Mouse (Mus musculus): Measurements from ENCODE around the gene Stk33. TPM values are rescaled to one million over a fixed set of nuclear protein-coding genes. Genes with fewer than 3 reads are reported as not detected.
A peak's percentile ranks its signal among the peaks of the same experiment; 100 is the strongest.

Gene Stk33
- polyA plus RNA-seq, 1 experiment: not detected

DNA sequence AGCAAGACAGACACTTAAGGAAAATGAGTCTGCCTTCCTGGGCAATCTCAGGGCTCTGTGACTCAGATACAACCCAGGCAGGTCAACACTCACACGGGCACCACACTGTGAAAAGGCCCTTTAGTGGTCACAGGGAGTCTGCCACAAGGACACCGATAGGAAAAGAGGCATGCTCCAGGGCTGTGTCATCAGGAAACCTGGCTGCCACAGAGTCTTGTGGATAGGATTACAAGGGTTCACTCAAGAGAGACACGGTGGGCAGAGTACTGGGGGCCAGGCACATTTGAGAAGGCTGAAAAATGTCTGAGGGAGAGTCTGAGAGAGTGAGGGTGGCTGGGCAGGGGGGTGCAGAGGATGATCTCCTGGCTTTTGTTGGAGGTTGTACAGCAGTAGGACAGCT, 164.6 kb downstream of the Stk33 start:
- Histone ChIP-seq H3K4me1 (ENCODE audit: control insufficient read depth, insufficient read depth, low read length) (peaks cover 8% of the 10 kb centered on the region; the same call in 1 of the 2 replicates), H3K27ac (ENCODE audit: insufficient read depth, low read depth, low read length) (no peak overlapping the region), H3K4me3 (ENCODE audit: insufficient read depth, low read depth, low read length) (no peak overlapping the region)
- TF ChIP-seq CTCF (IDR thresholded peaks at IDR 0.05; ENCODE audit: insufficient read depth, low read depth, low read length): no peak
- TF ChIP-seq POLR2A (IDR thresholded peaks at IDR 0.05; ENCODE audit: insufficient read depth, low read depth, low read length): no peak
- WGBS: 82% methylated on average over 3 of the region's 3 CpGs

DNA sequence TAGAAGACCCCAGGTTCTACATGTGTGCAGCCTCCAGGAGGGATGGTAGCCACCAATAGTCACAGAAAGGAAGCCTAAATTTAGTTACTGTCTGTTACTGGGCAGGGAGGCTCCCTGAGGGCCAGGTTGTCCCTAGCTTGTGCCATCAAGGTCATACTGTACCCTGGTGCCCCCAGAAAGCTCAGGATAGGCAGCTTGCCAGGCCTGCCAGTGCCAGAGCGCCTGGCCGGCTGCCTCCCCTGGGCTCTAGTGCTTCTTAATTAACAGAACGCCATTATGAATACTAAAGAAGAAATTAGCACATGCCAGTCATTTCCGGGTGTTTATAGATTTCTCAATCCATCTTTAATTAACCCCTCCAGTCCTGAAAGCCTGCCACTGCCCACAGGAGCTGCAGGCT, 169.8 kb downstream of the Stk33 start:
- WGBS: 52% methylated on average over 4 of the region's 4 CpGs
- no peak overlapping the region for H3K27ac ChIP-seq (ENCODE audit: insufficient read depth, low read depth, low read length)
- TF ChIP-seq POLR2A (IDR thresholded peaks at IDR 0.05; ENCODE audit: insufficient read depth, low read depth, low read length) (no peak), CTCF (IDR thresholded peaks at IDR 0.05; ENCODE audit: insufficient read depth, low read depth, low read length) (no peak)

DNA sequence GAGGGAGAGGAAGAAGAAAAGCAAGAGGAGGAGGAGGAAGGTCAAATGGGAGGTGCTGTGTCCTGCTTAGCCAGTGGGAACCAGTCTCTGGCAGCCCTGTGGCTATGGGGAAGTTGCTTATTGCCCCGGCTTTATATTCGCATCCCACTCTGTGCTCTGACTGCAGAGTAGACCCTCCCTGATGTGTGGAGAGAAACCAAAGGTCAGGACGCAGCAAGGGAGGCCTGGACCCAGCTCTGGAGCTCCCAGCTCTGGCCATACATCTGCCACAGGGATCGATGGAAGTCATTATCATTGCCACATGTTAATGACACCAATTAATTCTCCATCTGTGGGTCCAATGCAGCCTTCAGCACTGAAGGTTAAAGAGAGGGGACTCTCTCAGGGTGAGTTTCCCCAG, 171.5 kb downstream of the Stk33 start:
- TF ChIP-seq POLR2A (IDR thresholded peaks at IDR 0.05; ENCODE audit: insufficient read depth, low read depth, low read length) (no peak), CTCF (IDR thresholded peaks at IDR 0.05; ENCODE audit: insufficient read depth, low read depth, low read length) (no peak)
- Histone ChIP-seq H3K4me3 (ENCODE audit: insufficient read depth, low read depth, low read length) (no peak overlapping the region), H3K27ac (ENCODE audit: insufficient read depth, low read depth, low read length) (no peak overlapping the region), H3K4me1 (ENCODE audit: control insufficient read depth, insufficient read depth, low read length) (no peaks in the 10 kb centered on the region)
- WGBS: 82% methylated on average over 4 of the region's 4 CpGs

More for the DNA sequence above, 169.8 kb downstream of the Stk33 start:
- H3K4me1 ChIP-seq (ENCODE audit: control insufficient read depth, insufficient read depth, low read length): no peaks in the 10 kb centered on the region
- no peak overlapping the region for H3K4me3 ChIP-seq (ENCODE audit: insufficient read depth, low read depth, low read length)

DNA sequence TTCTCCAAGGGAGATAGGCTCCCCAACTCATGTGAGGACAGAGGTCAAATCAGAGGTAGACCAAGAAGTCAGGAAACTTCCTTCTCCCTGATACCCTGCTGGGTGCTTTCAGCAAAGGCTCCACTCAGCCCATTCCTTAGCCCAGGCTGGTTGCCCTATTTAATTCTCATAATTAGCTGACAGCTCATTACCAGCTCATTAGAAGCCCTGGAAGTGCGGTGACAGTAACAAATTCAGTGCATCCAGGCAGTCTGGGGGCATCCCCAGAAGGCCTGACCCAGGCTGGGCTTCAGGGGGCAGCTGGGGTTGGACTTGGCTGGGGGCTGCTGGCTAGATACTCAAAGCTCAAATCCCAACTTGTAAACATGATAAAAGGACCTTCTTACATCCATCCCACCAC, 172.7 kb downstream of the Stk33 start:
- Histone ChIP-seq H3K4me1 (ENCODE audit: control insufficient read depth, insufficient read depth, low read length) (no peaks in the 10 kb centered on the region), H3K27ac (ENCODE audit: insufficient read depth, low read depth, low read length) (no peak overlapping the region), H3K4me3 (ENCODE audit: insufficient read depth, low read depth, low read length) (no peak overlapping the region)
- TF ChIP-seq POLR2A (IDR thresholded peaks at IDR 0.05; ENCODE audit: insufficient read depth, low read depth, low read length) (no peak), CTCF (IDR thresholded peaks at IDR 0.05; ENCODE audit: insufficient read depth, low read depth, low read length) (no peak)
- WGBS: 50% methylated on average over 1 of the region's 1 CpGs

DNA sequence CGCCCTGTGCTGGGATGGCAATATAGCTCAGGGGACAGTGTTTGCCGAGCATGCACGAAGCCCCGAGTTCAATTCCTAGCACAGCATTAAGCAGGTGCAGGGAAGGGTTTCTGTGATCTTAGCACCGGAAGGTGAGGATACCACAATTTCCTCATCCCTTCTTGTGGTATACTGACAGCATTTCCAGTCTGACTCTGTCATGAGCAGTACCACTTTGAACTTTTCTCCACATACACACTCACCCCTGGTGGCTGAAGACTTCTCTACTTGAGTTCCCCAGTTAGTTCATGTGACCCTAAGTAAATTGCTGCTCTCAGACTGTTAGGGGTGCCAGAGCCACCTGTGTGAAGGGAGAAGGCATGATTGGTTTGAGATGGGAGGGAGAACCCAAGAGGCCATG, 173.3 kb downstream of the Stk33 start:
- TF ChIP-seq POLR2A (IDR thresholded peaks at IDR 0.05; ENCODE audit: insufficient read depth, low read depth, low read length) (no peak), CTCF (IDR thresholded peaks at IDR 0.05; ENCODE audit: insufficient read depth, low read depth, low read length) (no peak)
- WGBS: 95% methylated on average over 5 of the region's 5 CpGs
- Histone ChIP-seq H3K4me3 (ENCODE audit: insufficient read depth, low read depth, low read length) (no peak overlapping the region), H3K4me1 (ENCODE audit: control insufficient read depth, insufficient read depth, low read length) (no peaks in the 10 kb centered on the region), H3K27ac (ENCODE audit: insufficient read depth, low read depth, low read length) (no peak overlapping the region)

DNA sequence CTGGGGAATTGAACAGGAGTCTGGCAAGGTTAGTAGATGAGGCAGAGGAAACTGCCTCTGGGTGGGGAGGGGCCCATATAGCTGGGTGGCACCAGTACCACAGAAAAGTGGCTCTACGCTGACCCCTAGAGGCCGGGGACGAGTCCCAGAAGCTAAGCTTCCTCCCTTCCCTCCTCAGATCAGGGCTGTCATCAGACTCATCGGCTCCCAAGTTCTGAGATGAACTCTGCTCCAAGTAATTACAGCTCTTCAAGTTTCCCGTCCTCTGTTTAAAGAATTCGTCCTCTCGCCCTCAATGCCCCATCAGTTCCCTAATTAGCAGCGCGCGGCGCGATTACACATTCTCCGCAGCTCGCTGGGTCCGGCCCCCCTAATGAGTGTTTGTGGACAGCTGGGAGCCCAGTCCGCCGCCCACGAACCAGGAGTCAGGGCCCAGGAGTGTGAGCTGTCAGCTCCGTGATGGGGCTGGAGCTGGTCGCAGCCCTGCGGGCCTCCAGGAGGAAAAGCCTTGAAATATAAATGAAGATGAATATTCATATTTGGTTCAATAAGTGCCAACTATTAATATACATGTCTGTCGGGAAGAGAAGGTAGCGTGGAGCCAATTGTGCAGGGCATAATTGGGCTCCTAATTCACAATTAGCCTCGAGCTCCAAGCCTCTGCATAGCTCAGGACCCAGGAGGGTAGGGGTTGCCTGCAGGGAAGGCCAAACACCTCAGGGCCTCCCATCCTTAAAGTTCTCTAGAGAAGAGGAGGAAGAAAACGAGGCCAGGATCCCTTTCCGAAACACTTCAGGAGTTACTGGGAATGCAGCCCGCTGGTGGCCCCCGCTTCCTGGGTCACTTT, 183.2 kb downstream of the Stk33 start:
- no peak overlapping the region for H3K4me3 ChIP-seq (ENCODE audit: insufficient read depth, low read depth, low read length)
- 25% methylated on average over 28 of the region's 28 CpGs for WGBS
- TF ChIP-seq CTCF (IDR thresholded peaks at IDR 0.05; ENCODE audit: insufficient read depth, low read depth, low read length): peak; percentile 32; the same call in 1 of the 2 replicates
- no peak for TF ChIP-seq POLR2A (IDR thresholded peaks at IDR 0.05; ENCODE audit: insufficient read depth, low read depth, low read length)
- H3K4me1 ChIP-seq (ENCODE audit: control insufficient read depth, insufficient read depth, low read length): peaks cover 9% of the 10 kb centered on the region
- no peak overlapping the region for H3K27ac ChIP-seq (ENCODE audit: insufficient read depth, low read depth, low read length)

DNA sequence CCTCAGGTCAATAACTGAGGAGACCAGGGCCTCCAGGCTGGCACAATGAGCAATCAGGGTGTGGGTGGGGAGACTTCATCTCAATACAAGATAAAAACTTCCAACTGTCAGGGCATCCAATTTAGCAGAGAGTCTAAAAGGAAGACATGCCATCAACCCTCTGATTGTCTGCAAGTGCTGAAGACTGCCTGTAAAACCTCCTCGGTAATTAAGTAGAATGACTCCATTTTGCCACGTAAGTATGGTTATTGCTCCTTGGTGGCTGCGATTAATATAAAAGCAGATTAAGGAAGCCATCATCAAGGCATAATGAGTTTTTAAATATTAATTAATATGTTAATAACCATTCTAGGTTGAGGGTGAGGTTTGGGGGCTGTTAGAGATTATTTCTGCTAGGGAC, 187.5 kb downstream of the Stk33 start:
- no peak overlapping the region for H3K27ac ChIP-seq (ENCODE audit: insufficient read depth, low read depth, low read length)
- WGBS: 89% methylated on average over 3 of the region's 3 CpGs
- TF ChIP-seq CTCF (IDR thresholded peaks at IDR 0.05; ENCODE audit: insufficient read depth, low read depth, low read length): no peak
- TF ChIP-seq POLR2A (IDR thresholded peaks at IDR 0.05; ENCODE audit: insufficient read depth, low read depth, low read length): no peak
- peaks cover 9% of the 10 kb centered on the region for H3K4me1 ChIP-seq (ENCODE audit: control insufficient read depth, insufficient read depth, low read length)
- H3K4me3 ChIP-seq (ENCODE audit: insufficient read depth, low read depth, low read length): no peak overlapping the region

DNA sequence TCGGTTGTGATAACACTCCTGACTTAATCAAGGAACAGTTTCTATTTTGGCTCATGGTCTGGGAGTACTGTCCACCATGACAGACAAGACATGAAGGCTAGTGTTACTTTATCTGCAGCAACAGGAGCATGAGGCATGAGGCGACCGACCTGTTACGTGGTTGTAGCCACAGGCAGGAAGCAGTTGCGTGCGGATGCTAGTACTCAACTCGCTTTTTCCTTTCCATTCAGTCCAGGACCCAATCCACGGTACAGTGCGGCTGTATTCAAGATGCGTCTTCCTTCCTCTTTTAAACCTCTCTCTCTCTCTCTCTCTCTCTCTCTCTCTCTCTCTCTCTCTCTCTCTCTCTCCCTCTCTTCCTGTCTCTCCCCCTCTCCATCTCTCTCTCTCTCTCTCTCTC, 194.1 kb downstream of the Stk33 start:
- TF ChIP-seq CTCF (IDR thresholded peaks at IDR 0.05; ENCODE audit: insufficient read depth, low read depth, low read length): no peak
- no peak for TF ChIP-seq POLR2A (IDR thresholded peaks at IDR 0.05; ENCODE audit: insufficient read depth, low read depth, low read length)

DNA sequence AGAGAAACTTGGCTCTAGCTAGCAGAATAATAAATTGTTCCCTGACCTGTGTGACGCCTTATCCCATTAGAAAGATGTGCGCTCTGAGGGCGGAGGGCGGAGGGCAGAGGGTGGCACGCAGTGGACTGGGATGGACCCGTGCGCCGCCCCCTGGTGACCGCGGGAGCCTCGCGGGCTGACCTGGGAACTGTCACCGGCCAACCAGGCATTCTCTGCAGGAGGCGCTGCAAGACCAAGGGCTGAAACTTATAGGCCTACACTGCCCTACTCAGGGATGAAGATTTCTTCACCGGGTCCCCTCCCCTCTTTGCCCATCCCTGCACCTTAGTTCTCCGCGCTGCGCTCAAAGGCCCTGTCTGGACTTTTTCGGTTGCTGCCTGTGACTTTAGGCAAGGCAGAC, 197.6 kb downstream of the Stk33 start:
- 29% methylated on average over 19 of the region's 19 CpGs for WGBS
- Histone ChIP-seq H3K4me1 (ENCODE audit: control insufficient read depth, insufficient read depth, low read length) (no peaks in the 10 kb centered on the region), H3K27ac (ENCODE audit: insufficient read depth, low read depth, low read length) (no peak overlapping the region), H3K4me3 (ENCODE audit: insufficient read depth, low read depth, low read length) (no peak overlapping the region)
- TF ChIP-seq CTCF (IDR thresholded peaks at IDR 0.05; ENCODE audit: insufficient read depth, low read depth, low read length) (no peak), POLR2A (IDR thresholded peaks at IDR 0.05; ENCODE audit: insufficient read depth, low read depth, low read length) (no peak)

More for the DNA sequence above, 194.1 kb downstream of the Stk33 start:
- Histone ChIP-seq H3K4me1 (ENCODE audit: control insufficient read depth, insufficient read depth, low read length) (no peaks in the 10 kb centered on the region), H3K4me3 (ENCODE audit: insufficient read depth, low read depth, low read length) (no peak overlapping the region), H3K27ac (ENCODE audit: insufficient read depth, low read depth, low read length) (no peak overlapping the region)
- 96% methylated on average over 10 of the region's 10 CpGs for WGBS
